Mouse (Mus musculus): ENCODE results near the gene Plppr5. TPM values are rescaled to one million over a fixed set of nuclear protein-coding genes. Genes with fewer than 3 reads are reported as not detected.

Gene Plppr5
- polyA plus RNA-seq, 1 experiment from 2014 or later = 1.7 TPM

GRCm38 (mm10) chr3:117729121-117730072 is 154.8 kb downstream of the Plppr5 start:
- Histone ChIP-seq H3K9ac (ENCODE audit: low read length) (no peak overlapping the region), H3K4me1 (replicated peaks; ENCODE audit: control insufficient read depth, insufficient read depth) (no peaks in the 10 kb centered on the region), H3K4me2 (replicated peaks; ENCODE audit: low read depth) (no peak overlapping the region), H3K27me3 (ENCODE audit: control insufficient read depth, insufficient read depth, low read length) (no peaks in the 10 kb centered on the region), H3K27ac (replicated peaks) (no peak overlapping the region), H3K36me3 (ENCODE audit: control insufficient read depth, insufficient read depth, low read length) (no peaks in the 10 kb centered on the region), H3K4me3 (ENCODE audit: low read depth, low read length) (no peak overlapping the region), H3K9me3 (ENCODE audit: control insufficient read depth, low read length) (no peaks in the 10 kb centered on the region)
- DNase-seq (ENCODE audit: low spot score) = no peak
- TF ChIP-seq EP300 (optimal IDR thresholded peaks at IDR 0.05) (no peak), CTCF (IDR thresholded peaks at IDR 0.05; ENCODE audit: low read depth) (no peak)
- WGBS = 75% methylated on average over 9 of the region's 9 CpGs
- no peak for ATAC-seq (ENCODE audit: low FRiP score, low TSS enrichment)

DNA sequence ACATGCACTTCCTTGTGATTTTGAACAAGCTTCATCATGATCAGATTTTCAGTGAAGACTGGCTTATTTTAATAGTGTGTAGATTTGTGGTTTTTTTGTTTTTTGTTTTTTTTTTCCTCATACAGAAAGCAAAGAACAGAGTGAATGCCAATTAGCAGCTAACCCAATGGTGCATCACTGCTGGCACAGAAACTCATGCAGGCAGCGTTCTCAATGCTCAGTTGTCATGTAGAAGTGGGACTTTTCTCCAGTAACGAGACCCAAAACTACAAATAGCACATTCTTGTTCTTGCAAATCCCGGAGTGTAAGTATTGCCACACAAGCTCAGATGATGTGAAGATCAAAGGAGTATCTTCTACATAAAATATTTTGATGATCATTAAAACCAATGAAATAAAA is 156.9 kb downstream of the Plppr5 start:
- TF ChIP-seq EP300 (optimal IDR thresholded peaks at IDR 0.05) = no peak
- no peak for TF ChIP-seq CTCF (IDR thresholded peaks at IDR 0.05; ENCODE audit: low read depth)
- 64% methylated on average over 3 of the region's 3 CpGs for WGBS
- Histone ChIP-seq H3K27me3 (ENCODE audit: control insufficient read depth, insufficient read depth, low read length) (no peaks in the 10 kb centered on the region), H3K4me2 (replicated peaks; ENCODE audit: low read depth) (no peak overlapping the region), H3K9ac (ENCODE audit: low read length) (no peak overlapping the region), H3K4me3 (ENCODE audit: low read depth, low read length) (no peak overlapping the region), H3K9me3 (ENCODE audit: control insufficient read depth, low read length) (no peaks in the 10 kb centered on the region), H3K4me1 (replicated peaks; ENCODE audit: control insufficient read depth, insufficient read depth) (no peaks in the 10 kb centered on the region), H3K36me3 (ENCODE audit: control insufficient read depth, insufficient read depth, low read length) (no peaks in the 10 kb centered on the region), H3K27ac (replicated peaks) (no peak overlapping the region)
- no peak for ATAC-seq (ENCODE audit: low FRiP score, low TSS enrichment)
- DNase-seq (ENCODE audit: low spot score) = no peak

DNA sequence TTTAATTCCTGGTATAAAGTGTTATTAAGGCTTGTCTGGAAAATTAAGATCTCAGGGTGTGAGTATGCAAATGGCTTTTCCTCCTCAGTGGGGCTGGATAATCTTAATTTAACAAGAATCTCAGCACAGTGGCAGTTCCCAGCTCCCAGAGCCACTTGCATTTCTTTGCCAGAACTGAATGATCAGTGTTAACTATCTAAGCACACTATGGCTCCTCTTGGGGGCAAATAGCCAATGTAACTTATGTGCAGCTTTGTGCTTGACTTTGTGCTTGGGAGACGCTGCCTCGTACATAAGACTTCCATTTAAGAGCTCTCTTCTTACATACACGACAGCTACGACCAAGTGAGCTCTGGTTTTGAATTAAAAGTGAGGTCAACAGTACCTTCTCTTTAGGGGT is 158.0 kb downstream of the Plppr5 start:
- no peak for TF ChIP-seq EP300 (optimal IDR thresholded peaks at IDR 0.05)
- TF ChIP-seq CTCF (IDR thresholded peaks at IDR 0.05; ENCODE audit: low read depth) = no peak
- Histone ChIP-seq H3K27me3 (ENCODE audit: control insufficient read depth, insufficient read depth, low read length) (no peaks in the 10 kb centered on the region), H3K27ac (replicated peaks) (no peak overlapping the region), H3K9ac (ENCODE audit: low read length) (no peak overlapping the region), H3K36me3 (ENCODE audit: control insufficient read depth, insufficient read depth, low read length) (no peaks in the 10 kb centered on the region), H3K4me2 (replicated peaks; ENCODE audit: low read depth) (no peak overlapping the region), H3K4me3 (ENCODE audit: low read depth, low read length) (no peak overlapping the region), H3K9me3 (ENCODE audit: control insufficient read depth, low read length) (no peaks in the 10 kb centered on the region), H3K4me1 (replicated peaks; ENCODE audit: control insufficient read depth, insufficient read depth) (no peaks in the 10 kb centered on the region)
- DNase-seq (ENCODE audit: low spot score) (no peak), ATAC-seq (ENCODE audit: low FRiP score, low TSS enrichment) (no peak)
- 71% methylated on average over 4 of the region's 4 CpGs for WGBS

Other genes with a start within 250 kb of the Plppr5 start
- 0.71 and 0.87 TPM in 2 replicates for gene Plppr4, start 214.0 kb upstream of the Plppr5 start, polyA plus RNA-seq (2015; fragmentation: Nextera tagmentation; extraction: Ambion mirVana)